Mouse (Mus musculus): ENCODE results near the gene Prom1. TPM values are rescaled to one million over a fixed set of nuclear protein-coding genes. Genes with fewer than 3 reads are reported as not detected.

Prom1 gene
- total and polyA plus RNA-seq, 3 experiments, result not detected

DNA sequence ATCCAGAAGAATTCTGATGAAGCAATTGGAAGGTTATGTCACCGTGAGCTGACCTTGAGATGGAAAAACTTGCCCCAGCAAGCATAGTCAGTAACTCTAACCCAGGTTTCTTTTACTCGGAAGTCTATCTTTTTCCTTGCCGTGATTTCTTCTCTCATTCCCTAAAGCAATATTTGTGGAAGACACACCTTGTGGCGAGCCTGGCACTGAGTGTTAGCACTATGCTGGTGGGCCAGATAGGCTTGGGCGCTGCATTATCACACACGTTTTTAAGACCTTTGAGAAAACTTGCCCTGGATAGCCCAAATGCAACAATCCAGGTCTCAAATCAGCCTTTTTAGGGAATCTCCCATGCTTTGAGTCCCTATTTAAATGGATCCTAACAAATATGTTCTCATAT is 127.7 kb downstream of the Prom1 start:
- TF ChIP-seq POLR2A (IDR thresholded peaks at IDR 0.05; ENCODE audit: control insufficient read depth in 1 of 2, insufficient read depth in 1 of 2, low read depth in 1 of 2, low read length in 2 of 2, poor library complexity in 1 of 2) (no peak), EP300 (IDR thresholded peaks at IDR 0.05; ENCODE audit: low read depth in 1 of 2, low read length in 2 of 2) (no peak), POLR2AphosphoS2 (IDR thresholded peaks at IDR 0.05; ENCODE audit: low read length) (no peak), USF2 (IDR thresholded peaks at IDR 0.05; ENCODE audit: borderline replicate concordance in 1 of 2, insufficient read depth in 1 of 2, low read depth in 1 of 2, low read length in 2 of 2) (no peak)
- no peak overlapping the region for H3K27ac ChIP-seq (ENCODE audit: control insufficient read depth, low read depth, low read length)

DNA sequence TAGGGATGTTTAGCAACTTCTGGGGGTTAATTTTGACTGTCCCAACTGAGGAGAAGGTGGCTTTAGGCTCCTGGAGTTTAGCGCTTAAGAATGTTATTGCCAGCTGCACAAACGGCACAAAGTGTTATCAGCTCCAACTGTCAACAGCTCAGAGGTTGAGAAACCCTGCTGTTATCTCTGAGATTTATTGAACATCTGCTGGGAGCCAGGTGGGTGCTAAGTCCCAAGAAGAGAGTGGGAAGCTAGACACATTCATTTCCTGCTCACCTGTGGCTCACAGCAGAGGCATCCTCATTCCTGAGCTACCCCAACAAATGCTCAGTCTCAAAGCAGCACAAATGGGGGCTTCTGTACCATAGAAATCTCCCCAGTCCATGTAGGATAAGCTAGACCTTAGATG is 130.7 kb downstream of the Prom1 start:
- no peak overlapping the region for H3K4me3 ChIP-seq (ENCODE audit: control insufficient read depth in 1 of 2, insufficient read depth in 1 of 2, low read depth in 2 of 2, low read length in 2 of 2)
- H3K9ac ChIP-seq (ENCODE audit: control insufficient read depth, low read depth, low read length, poor library complexity, severe bottlenecking), result no peak overlapping the region
- no peak for DNase-seq (ENCODE audit: low read depth, low spot score)
- no peak for TF ChIP-seq TCF12 (IDR thresholded peaks at IDR 0.05; ENCODE audit: low read depth, low read length)
- no peak for TF ChIP-seq NRF1 (IDR thresholded peaks at IDR 0.05; ENCODE audit: insufficient read depth, low read depth, low read length, poor library complexity, severe bottlenecking)
- no peaks in the 10 kb centered on the region for H3K4me1 ChIP-seq (ENCODE audit: control insufficient read depth in 1 of 2, insufficient read depth in 2 of 2, low read length in 2 of 2)
- H3K27me3 ChIP-seq (ENCODE audit: control insufficient read depth in 1 of 2, insufficient read depth in 2 of 2, low read length in 2 of 2), result no peaks in the 10 kb centered on the region
- no peaks in the 10 kb centered on the region for H3K79me2 ChIP-seq (ENCODE audit: control insufficient read depth, insufficient read depth, low read length, poor library complexity)
- H3K9me3 ChIP-seq (replicated peaks; ENCODE audit: insufficient read depth, low read length), result no peaks in the 10 kb centered on the region
- H3K36me3 ChIP-seq (ENCODE audit: control insufficient read depth in 1 of 2, insufficient read depth in 2 of 2, low read length in 2 of 2), result no peaks in the 10 kb centered on the region
- no peak overlapping the region for H3K27ac ChIP-seq (ENCODE audit: control insufficient read depth, low read depth, low read length)

More for the DNA sequence above, 127.7 kb downstream of the Prom1 start:
- no peaks in the 10 kb centered on the region for H3K4me1 ChIP-seq (ENCODE audit: control insufficient read depth in 1 of 2, insufficient read depth in 2 of 2, low read length in 2 of 2)
- no peaks in the 10 kb centered on the region for H3K79me2 ChIP-seq (ENCODE audit: control insufficient read depth, insufficient read depth, low read length, poor library complexity)
- no peaks in the 10 kb centered on the region for H3K9me3 ChIP-seq (replicated peaks; ENCODE audit: insufficient read depth, low read length)
- DNase-seq (ENCODE audit: low read depth, low spot score), result no peak
- H3K9ac ChIP-seq (ENCODE audit: control insufficient read depth, low read depth, low read length, poor library complexity, severe bottlenecking), result no peak overlapping the region
- H3K27me3 ChIP-seq (ENCODE audit: control insufficient read depth in 1 of 2, insufficient read depth in 2 of 2, low read length in 2 of 2), result no peaks in the 10 kb centered on the region
- H3K4me3 ChIP-seq (ENCODE audit: control insufficient read depth in 1 of 2, insufficient read depth in 1 of 2, low read depth in 2 of 2, low read length in 2 of 2), result no peak overlapping the region
- no peaks in the 10 kb centered on the region for H3K36me3 ChIP-seq (ENCODE audit: control insufficient read depth in 1 of 2, insufficient read depth in 2 of 2, low read length in 2 of 2)

DNA sequence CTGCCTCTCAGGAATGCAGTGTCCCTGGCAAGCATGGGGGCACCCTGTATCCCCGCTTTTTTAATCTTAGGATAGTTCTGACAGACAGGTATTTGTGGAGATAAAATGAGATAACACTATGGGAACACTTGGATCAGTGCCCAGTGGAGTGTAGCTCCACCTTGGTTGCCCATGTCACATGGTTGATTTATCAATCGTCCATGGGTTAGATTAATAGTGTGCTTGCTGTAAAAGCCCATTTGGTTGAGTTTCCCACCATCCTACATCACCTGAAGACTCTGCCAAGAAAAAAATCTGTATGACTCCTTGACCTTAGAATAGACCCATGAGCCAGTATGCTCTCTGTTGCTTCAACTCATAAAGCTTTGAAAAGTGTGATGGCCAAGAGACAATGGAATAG is 131.3 kb downstream of the Prom1 start:
- no peak overlapping the region for H3K4me3 ChIP-seq (ENCODE audit: control insufficient read depth in 1 of 2, insufficient read depth in 1 of 2, low read depth in 2 of 2, low read length in 2 of 2)
- no peaks in the 10 kb centered on the region for H3K27me3 ChIP-seq (ENCODE audit: control insufficient read depth in 1 of 2, insufficient read depth in 2 of 2, low read length in 2 of 2)
- no peaks in the 10 kb centered on the region for H3K79me2 ChIP-seq (ENCODE audit: control insufficient read depth, insufficient read depth, low read length, poor library complexity)
- H3K36me3 ChIP-seq (ENCODE audit: control insufficient read depth in 1 of 2, insufficient read depth in 2 of 2, low read length in 2 of 2), result no peaks in the 10 kb centered on the region
- DNase-seq (ENCODE audit: low read depth, low spot score), result no peak
- TF ChIP-seq RAD21 (IDR thresholded peaks at IDR 0.05; ENCODE audit: low read depth, low read length), result no peak
- no peak for TF ChIP-seq POLR2AphosphoS5 (IDR thresholded peaks at IDR 0.05; ENCODE audit: borderline replicate concordance, low read depth, low read length)
- no peak for TF ChIP-seq GATA1 (IDR thresholded peaks at IDR 0.05; ENCODE audit: low read depth, low read length)
- TF ChIP-seq HCFC1 (IDR thresholded peaks at IDR 0.05; ENCODE audit: low read depth, low read length), result no peak
- TF ChIP-seq EP300 (IDR thresholded peaks at IDR 0.05; ENCODE audit: low read depth in 1 of 2, low read length in 2 of 2), result no peak
- no peak for TF ChIP-seq USF1 (IDR thresholded peaks at IDR 0.05; ENCODE audit: low read depth, low read length)
- no peak for TF ChIP-seq POLR2AphosphoS2 (IDR thresholded peaks at IDR 0.05; ENCODE audit: low read length)
- no peak for TF ChIP-seq E2F4 (IDR thresholded peaks at IDR 0.05; ENCODE audit: borderline replicate concordance, low read depth, low read length)
- no peak for TF ChIP-seq MYB (IDR thresholded peaks at IDR 0.05; ENCODE audit: low read depth, low read length)
- TF ChIP-seq USF2 (IDR thresholded peaks at IDR 0.05; ENCODE audit: borderline replicate concordance in 1 of 2, insufficient read depth in 1 of 2, low read depth in 1 of 2, low read length in 2 of 2), result no peak
- TF ChIP-seq UBTF (IDR thresholded peaks at IDR 0.05; ENCODE audit: borderline replicate concordance, insufficient read depth, low read depth, low read length), result no peak
- TF ChIP-seq MXI1 (IDR thresholded peaks at IDR 0.05; ENCODE audit: low read depth, low read length), result no peak
- TF ChIP-seq MEF2A (IDR thresholded peaks at IDR 0.05; ENCODE audit: extremely low read depth, insufficient replicate concordance, low read depth, low read length, poor library complexity, severe bottlenecking), result no peak
- TF ChIP-seq ETS1 (IDR thresholded peaks at IDR 0.05; ENCODE audit: low read depth, low read length), result no peak
- H3K27ac ChIP-seq (ENCODE audit: control insufficient read depth, low read depth, low read length), result no peak overlapping the region
- no peaks in the 10 kb centered on the region for H3K9me3 ChIP-seq (replicated peaks; ENCODE audit: insufficient read depth, low read length)
- no peaks in the 10 kb centered on the region for H3K4me1 ChIP-seq (ENCODE audit: control insufficient read depth in 1 of 2, insufficient read depth in 2 of 2, low read length in 2 of 2)
- H3K9ac ChIP-seq (ENCODE audit: control insufficient read depth, low read depth, low read length, poor library complexity, severe bottlenecking), result no peak overlapping the region
